Mouse (Mus musculus): ENCODE measurements at regions not wholly inside any gene's neighbourhood (a gene's known extent, or its start where the extent isn't known, plus 50 kb on each side); places are given as distances from the start of the nearest gene placed in this dataset.
"Not testable (repeated sequence)": the region's sequence is repeated elsewhere in the genome, so short reads cannot be mapped to it uniquely, and the experiment has no call there.

DNA sequence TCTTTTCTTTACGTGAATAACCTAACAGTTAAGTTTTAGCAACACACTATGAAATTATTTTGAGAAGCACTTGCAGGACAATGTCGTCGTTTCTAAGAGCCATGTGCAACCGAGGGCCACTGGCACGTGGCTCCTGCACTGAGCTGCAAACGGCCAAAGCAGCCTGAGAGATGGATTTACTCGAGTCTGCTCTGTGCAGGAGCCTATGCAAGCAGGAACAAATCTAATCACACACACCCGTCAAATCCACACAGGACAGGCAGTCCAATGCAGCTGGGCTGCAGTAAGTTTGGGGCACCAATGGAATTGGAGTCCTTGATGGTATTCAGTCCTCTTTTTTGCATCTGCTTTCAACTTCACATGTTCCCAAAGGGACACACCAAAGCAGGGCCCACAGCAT lies 118.8 kb upstream of the Cpne8 start:
- H3K4me3 ChIP-seq: no peak overlapping the region
- H3K36me3 ChIP-seq: no peaks in the 10 kb centered on the region
- H3K27ac ChIP-seq (replicated peaks): no peak overlapping the region
- DNase-seq (ENCODE audit: low spot score): no peak
- H3K27me3 ChIP-seq (ENCODE audit: low read depth, poor library complexity, severe bottlenecking): no peaks in the 10 kb centered on the region
- no peaks in the 10 kb centered on the region for H3K4me1 ChIP-seq
- WGBS: 75% methylated on average over 8 of the region's 8 CpGs
- H3K9me3 ChIP-seq (replicated peaks): no peaks in the 10 kb centered on the region

DNA sequence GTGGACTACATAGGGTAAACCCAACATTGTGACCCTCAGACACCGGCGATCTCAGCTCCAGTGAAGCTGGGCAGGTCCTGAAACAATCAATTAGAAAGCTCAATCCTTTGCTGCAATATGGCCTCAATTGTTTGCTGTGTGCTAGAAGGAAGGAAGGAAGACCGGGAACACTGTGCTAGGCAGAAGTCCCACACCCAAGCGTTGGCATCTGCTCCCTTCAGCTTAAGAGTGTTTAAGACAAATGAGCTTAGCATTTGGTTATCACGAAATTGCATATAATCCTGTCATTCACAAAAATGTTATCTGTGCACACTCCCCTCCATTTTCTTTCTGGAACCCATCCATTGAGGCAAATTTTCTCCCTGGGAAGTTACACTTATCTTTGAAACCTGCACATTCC lies 110.7 kb upstream of the Cpne8 start:
- no peak for DNase-seq (ENCODE audit: low spot score)
- WGBS: 83% methylated on average over 5 of the region's 5 CpGs

DNA sequence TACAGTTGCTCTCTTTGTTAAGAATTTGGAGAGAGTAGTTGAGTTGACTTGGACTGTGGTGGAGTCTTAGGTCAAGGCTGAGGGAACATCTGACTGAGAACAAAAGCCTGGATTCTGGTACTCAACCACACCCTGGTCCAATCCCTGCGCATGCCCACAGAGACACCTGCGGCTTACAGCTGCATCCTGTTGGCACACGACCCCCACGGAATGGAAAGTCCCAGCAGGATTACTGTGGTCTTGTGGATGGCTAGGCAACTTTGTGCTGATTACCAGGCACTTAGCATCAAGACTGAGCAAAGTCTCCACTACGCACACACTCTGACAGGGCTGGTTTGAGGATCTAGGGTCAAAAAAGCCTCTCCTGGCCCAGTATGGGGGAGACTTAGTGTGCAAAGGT lies 105.5 kb upstream of the Cpne8 start:
- Histone ChIP-seq H3K27ac (replicated peaks) (no peak overlapping the region), H3K9me3 (replicated peaks) (no peaks in the 10 kb centered on the region), H3K4me1 (no peaks in the 10 kb centered on the region), H3K27me3 (ENCODE audit: low read depth, poor library complexity, severe bottlenecking) (no peaks in the 10 kb centered on the region), H3K4me3 (no peak overlapping the region), H3K36me3 (no peaks in the 10 kb centered on the region)
- WGBS: 87% methylated on average over 5 of the region's 5 CpGs
- no peak for DNase-seq (ENCODE audit: low spot score)

More for the DNA sequence above, 110.7 kb upstream of the Cpne8 start:
- Histone ChIP-seq H3K9me3 (replicated peaks) (no peaks in the 10 kb centered on the region), H3K4me3 (no peak overlapping the region), H3K27ac (replicated peaks) (no peak overlapping the region), H3K27me3 (ENCODE audit: low read depth, poor library complexity, severe bottlenecking) (no peaks in the 10 kb centered on the region), H3K4me1 (peaks cover 4% of the 10 kb centered on the region; the same call in 1 of the 2 replicates), H3K36me3 (no peaks in the 10 kb centered on the region)

DNA sequence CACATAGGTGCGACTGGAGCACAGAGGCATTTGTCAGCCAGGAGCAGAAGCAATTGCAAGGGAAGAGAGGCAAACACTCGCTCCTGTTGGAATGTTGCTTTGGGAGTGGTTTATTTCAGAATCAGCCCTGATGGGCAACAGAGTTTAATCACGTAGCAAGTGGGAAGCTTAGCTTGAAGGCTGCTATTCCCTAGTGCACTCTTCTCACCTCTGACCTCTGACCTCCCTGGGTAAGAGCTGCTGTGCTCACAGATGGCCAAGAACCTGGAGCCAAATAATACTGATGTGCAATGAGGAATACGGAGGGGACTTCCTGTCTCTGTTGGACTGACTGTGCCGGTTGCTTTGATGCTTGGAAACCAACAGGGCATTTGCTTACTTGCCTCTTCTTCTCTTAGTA lies 88.3 kb upstream of the Cpne8 start:
- Histone ChIP-seq H3K36me3 (no peaks in the 10 kb centered on the region), H3K4me1 (peaks cover 26% of the 10 kb centered on the region), H3K4me3 (no peak overlapping the region), H3K9me3 (replicated peaks) (no peaks in the 10 kb centered on the region), H3K27me3 (ENCODE audit: low read depth, poor library complexity, severe bottlenecking) (no peaks in the 10 kb centered on the region), H3K27ac (replicated peaks) (no peak overlapping the region)
- no peak for DNase-seq (ENCODE audit: low spot score)
- 56% methylated on average over 5 of the region's 5 CpGs for whole genome bisulfite sequencing

DNA sequence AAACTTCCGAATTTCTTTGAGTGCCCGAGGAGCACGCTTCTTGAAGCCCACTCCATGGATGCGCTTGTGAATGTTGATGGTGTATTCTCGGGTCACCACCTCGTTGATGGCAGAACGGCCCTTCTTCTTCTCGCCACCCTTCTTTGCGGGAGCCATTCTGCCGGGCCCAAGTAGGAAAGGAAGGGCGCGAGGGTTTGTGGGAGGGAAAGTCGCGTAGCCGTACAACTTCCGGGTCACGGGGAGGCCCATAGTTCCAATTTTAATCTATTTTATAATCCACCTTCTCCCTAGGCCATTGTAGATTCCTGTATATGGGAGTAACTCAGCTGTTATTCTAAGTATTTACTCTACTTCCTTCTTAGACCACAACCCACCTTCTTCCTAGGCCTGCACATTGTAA lies 85.3 kb upstream of the Cpne8 start:
- H3K4me1 ChIP-seq; H3K9me3 ChIP-seq (replicated peaks); H3K27me3 ChIP-seq (ENCODE audit: low read depth, poor library complexity, severe bottlenecking); H3K36me3 ChIP-seq; DNase-seq (ENCODE audit: low spot score); H3K4me3 ChIP-seq; H3K27ac ChIP-seq (replicated peaks): not testable (repeated sequence)
- WGBS: 92% methylated on average over 9 of the region's 17 CpGs

DNA sequence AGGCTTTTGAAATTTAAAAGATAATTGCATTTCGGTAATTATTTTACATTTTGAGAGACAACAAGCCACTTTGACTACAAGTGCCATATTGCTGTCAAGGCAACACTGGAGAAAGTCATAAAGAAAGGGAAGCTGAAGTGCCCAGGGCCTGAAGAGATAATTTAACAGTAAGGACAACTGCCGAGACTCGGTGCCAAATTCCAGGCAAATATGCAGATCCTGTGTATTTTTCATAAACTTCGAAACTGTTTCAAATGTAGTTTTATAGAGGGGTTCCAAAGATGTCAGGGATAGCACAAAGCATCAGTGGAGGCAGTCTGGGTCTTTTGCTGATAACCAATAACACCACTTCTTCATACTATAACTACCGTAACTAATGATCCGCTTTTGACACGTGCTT lies 54.7 kb upstream of the Cpne8 start:
- 92% methylated on average over 7 of the region's 7 CpGs for WGBS
- no peaks in the 10 kb centered on the region for H3K9me3 ChIP-seq (replicated peaks)

More for the DNA sequence above, 54.7 kb upstream of the Cpne8 start:
- no peak overlapping the region for H3K4me3 ChIP-seq
- DNase-seq (ENCODE audit: low spot score): no peak
- H3K4me1 ChIP-seq: no peaks in the 10 kb centered on the region
- H3K36me3 ChIP-seq: no peaks in the 10 kb centered on the region
- no peak overlapping the region for H3K27ac ChIP-seq (replicated peaks)
- no peaks in the 10 kb centered on the region for H3K27me3 ChIP-seq (ENCODE audit: low read depth, poor library complexity, severe bottlenecking)

Data from midbrain, embryonic 10.5 days (tissue).